Mouse (Mus musculus) lung, embryonic 14.5 days (tissue): Measurements from ENCODE around the gene Fancd2. TPM values are rescaled to one million over a fixed set of nuclear protein-coding genes. Genes with fewer than 3 reads are reported as not detected.

ENCODE experiments used
- ATAC-seq: fragments of 200-750 bp; cut with Nextera tagmentation; 2 replicates; pipeline ENCODE4 v1.8.0; 2017; ENCODE audit warnings: mild to moderate bottlenecking, moderate TSS enrichment, moderate library complexity; ENCODE audit not compliant: insufficient read depth
- DNase-seq: peaks from one replicate; pipeline ENCODE4 v3.0.0-alpha.2; 2015
- H3K27ac ChIP-seq: fragments of 300-500 bp; sonication (generic); 2 replicates; pipeline ENCODE4 v1.5.1; 2014; ENCODE audit warnings: low read depth, mild to moderate bottlenecking, moderate library complexity
- H3K27me3 ChIP-seq: fragments of 300-500 bp; sonication (generic); 2 replicates; pipeline ENCODE4 v1.6.1; 2014; ENCODE audit warnings: low read length, control low read depth; ENCODE audit not compliant: insufficient read depth
- H3K36me3 ChIP-seq: fragments of 300-500 bp; sonication (generic); 2 replicates; pipeline ENCODE4 v1.6.1; 2014; ENCODE audit warnings: control low read depth; ENCODE audit not compliant: insufficient read depth
- H3K4me1 ChIP-seq: fragments of 300-500 bp; sonication (generic); 2 replicates; pipeline ENCODE4 v1.6.1; 2014; ENCODE audit warnings: antibody characterized with exemption, control low read depth; ENCODE audit not compliant: insufficient read depth
- H3K4me2 ChIP-seq: fragments of 300-500 bp; sonication (generic); 2 replicates; pipeline ENCODE4 v1.6.1; 2014; ENCODE audit warnings: mild to moderate bottlenecking
- H3K4me3 ChIP-seq: fragments of 300-500 bp; sonication (generic); 2 replicates; pipeline ENCODE4 v1.5.1; 2014; ENCODE audit warnings: low read depth, low read length
- H3K9ac ChIP-seq: fragments of 300-500 bp; sonication (generic); 2 replicates; pipeline ENCODE4 v1.6.1; 2014
- H3K9me3 ChIP-seq: fragments of 300-500 bp; sonication (generic); 2 replicates; pipeline ENCODE4 v1.6.1; 2016; ENCODE audit warnings: low read depth, low read length, control low read depth
- CTCF ChIP-seq: IDR thresholded peaks from 2 replicates; pipeline ENCODE4 v1.5.1; 2016; ENCODE audit warnings: antibody characterized with exemption, low read depth
- WGBS: fragments of 180-500 bp; shearing (Covaris S2); extraction: QIAGEN DNeasy Blood & Tissue Kit; methylation state at CpG from one replicate; pipeline ENCODE4 v1.1.7; 2014; 5-methylcytosine and 5-hydroxymethylcytosine counted together
- polyA plus RNA-seq: library from polyadenylated mRNA; unstranded; fragments of >200 nt; fragmentation: Nextera tagmentation; extraction: Ambion mirVana; gene quantifications from 2 replicates; pipeline ENCODE4 v1.2.1, GENCODE M21; 2014

The Fancd2 gene
- polyA plus RNA-seq, 1 experiment from 2014 or later, result 15.7 TPM

- ATAC-seq (no peak), DNase-seq (peak; percentile 71)
- Histone ChIP-seq H3K4me1 (no peaks in the 10 kb centered on the region), H3K27ac (no peak overlapping the region), H3K9me3 (no peaks in the 10 kb centered on the region), H3K4me2 (no peak overlapping the region), H3K4me3 (no peak overlapping the region), H3K36me3 (peaks cover 47% of the 10 kb centered on the region; the same call in 1 of the 2 replicates), H3K9ac (no peak overlapping the region), H3K27me3 (no peaks in the 10 kb centered on the region)
- TF ChIP-seq CTCF, result no peak
- WGBS, result 71% methylated on average over 1 of the region's 1 CpGs
These were observed 33.1 kb downstream of the Fancd2 start for GRCm38 (mm10) chr6:113564557-113564956.

- H3K36me3 ChIP-seq, result peaks cover 32% of the 10 kb centered on the region; the same call in 1 of the 2 replicates
- no peaks in the 10 kb centered on the region for H3K27me3 ChIP-seq
- TF ChIP-seq CTCF, result no peak
- H3K4me2 ChIP-seq, result no peak overlapping the region
- H3K4me1 ChIP-seq, result no peaks in the 10 kb centered on the region
- no peak overlapping the region for H3K4me3 ChIP-seq
- no peak for ATAC-seq
- DNase-seq, result no peak
- no peak overlapping the region for H3K9ac ChIP-seq
- H3K9me3 ChIP-seq, result no peaks in the 10 kb centered on the region
- H3K27ac ChIP-seq, result no peak overlapping the region
- 93% methylated on average over 6 of the region's 6 CpGs for WGBS
These were observed 44.6 kb downstream of the Fancd2 start for GRCm38 (mm10) chr6:113576044-113576443.

GRCm38 (mm10) chr6:113579306-113579705, 47.8 kb downstream of the Fancd2 start:
- DNase-seq, result no peak
- Histone ChIP-seq H3K4me2 (no peak overlapping the region), H3K9ac (no peak overlapping the region), H3K4me3 (no peak overlapping the region), H3K36me3 (peaks cover 15% of the 10 kb centered on the region; the same call in 1 of the 2 replicates), H3K9me3 (no peaks in the 10 kb centered on the region), H3K27me3 (no peaks in the 10 kb centered on the region), H3K27ac (no peak overlapping the region), H3K4me1 (no peaks in the 10 kb centered on the region)
- ATAC-seq, result no peak
- TF ChIP-seq CTCF, result no peak
- 89% methylated on average over 3 of the region's 3 CpGs for WGBS

- Histone ChIP-seq H3K4me2 (no peak overlapping the region), H3K4me3 (no peak overlapping the region), H3K9ac (no peak overlapping the region), H3K27ac (no peak overlapping the region), H3K4me1 (no peaks in the 10 kb centered on the region), H3K36me3 (peaks cover 11% of the 10 kb centered on the region; the same call in 1 of the 2 replicates), H3K9me3 (no peaks in the 10 kb centered on the region), H3K27me3 (no peaks in the 10 kb centered on the region)
- DNase-seq (no peak), ATAC-seq (no peak)
- TF ChIP-seq CTCF, result no peak
- WGBS, result 86% methylated on average over 4 of the region's 4 CpGs
These were observed 51.5 kb downstream of the Fancd2 start for GRCm38 (mm10) chr6:113583023-113583422.

- Histone ChIP-seq H3K4me2 (no peak overlapping the region), H3K9me3 (no peaks in the 10 kb centered on the region), H3K27me3 (no peaks in the 10 kb centered on the region), H3K9ac (no peak overlapping the region), H3K27ac (no peak overlapping the region), H3K4me1 (no peaks in the 10 kb centered on the region), H3K4me3 (no peak overlapping the region), H3K36me3 (peaks cover 8% of the 10 kb centered on the region; the same call in 1 of the 2 replicates)
- WGBS, result 90% methylated on average over 5 of the region's 5 CpGs
- no peak for TF ChIP-seq CTCF
- DNase-seq (no peak), ATAC-seq (no peak)
These were observed 53.6 kb downstream of the Fancd2 start for GRCm38 (mm10) chr6:113585065-113585464.

- H3K27ac ChIP-seq, result no peak overlapping the region
- ATAC-seq (peak; percentile 73), DNase-seq (peak; percentile 71)
- no peak overlapping the region for H3K4me2 ChIP-seq
- H3K27me3 ChIP-seq, result no peaks in the 10 kb centered on the region
- no peak overlapping the region for H3K9ac ChIP-seq
- WGBS, result 49% methylated on average over 5 of the region's 5 CpGs
- no peak overlapping the region for H3K4me3 ChIP-seq
- TF ChIP-seq CTCF, result no peak
- H3K4me1 ChIP-seq, result no peaks in the 10 kb centered on the region
- H3K36me3 ChIP-seq, result peaks cover 13% of the 10 kb centered on the region; the same call in 1 of the 2 replicates
- H3K9me3 ChIP-seq, result no peaks in the 10 kb centered on the region
These were observed 55.1 kb downstream of the Fancd2 start for GRCm38 (mm10) chr6:113586466-113587183.

- no peak overlapping the region for H3K4me2 ChIP-seq
- no peak overlapping the region for H3K27ac ChIP-seq
- no peaks in the 10 kb centered on the region for H3K27me3 ChIP-seq
- H3K36me3 ChIP-seq, result peaks cover 10% of the 10 kb centered on the region; the same call in 1 of the 2 replicates
- H3K4me3 ChIP-seq, result no peak overlapping the region
- no peak overlapping the region for H3K9ac ChIP-seq
- TF ChIP-seq CTCF, result no peak
- 91% methylated on average over 2 of the region's 2 CpGs for WGBS
- no peak for ATAC-seq
- no peaks in the 10 kb centered on the region for H3K4me1 ChIP-seq
- DNase-seq, result no peak
- no peaks in the 10 kb centered on the region for H3K9me3 ChIP-seq
These were observed 61.2 kb downstream of the Fancd2 start for GRCm38 (mm10) chr6:113592637-113593036.
